Mouse (Mus musculus) intestine, embryonic 14.5 days (tissue): Measurements from ENCODE around the gene Olfr1442. TPM values are rescaled to one million over a fixed set of nuclear protein-coding genes. Genes with fewer than 3 reads are reported as not detected.

Experiments used
- ATAC-seq: fragments of 200-750 bp; cut with Nextera tagmentation; replicated peaks from 2 replicates; pipeline ENCODE4 v1.8.0; 2017; ENCODE audit warnings: low read depth, moderate number of reproducible peaks, moderate TSS enrichment, moderate library complexity; ENCODE audit not compliant: low FRiP score, low TSS enrichment
- DNase-seq: peaks from one replicate; pipeline ENCODE4 v3.0.0-alpha.2; 2018; ENCODE audit warnings: low spot score
- H3K27ac ChIP-seq: fragments of 300-500 bp; sonication (generic); 2 replicates; pipeline ENCODE4 v1.5.1; 2014; ENCODE audit warnings: low read depth, mild to moderate bottlenecking, control low read depth
- H3K27me3 ChIP-seq: fragments of 300-500 bp; sonication (generic); replicated peaks from 2 replicates; pipeline ENCODE4 v1.6.1; 2014; ENCODE audit warnings: low read length, control low read depth; ENCODE audit not compliant: control insufficient read depth, insufficient read depth
- H3K36me3 ChIP-seq: fragments of 300-500 bp; sonication (generic); 2 replicates; pipeline ENCODE4 v1.6.1; 2014; ENCODE audit warnings: low read length, control low read depth; ENCODE audit not compliant: control insufficient read depth, insufficient read depth
- H3K4me1 ChIP-seq: fragments of 300-500 bp; sonication (generic); replicated peaks from 2 replicates; pipeline ENCODE4 v1.6.1; 2014; ENCODE audit warnings: low read length, control low read depth, mixed read lengths; ENCODE audit not compliant: control insufficient read depth, insufficient read depth
- H3K4me2 ChIP-seq: fragments of 300-500 bp; sonication (generic); 2 replicates; pipeline ENCODE4 v1.6.1; 2014; ENCODE audit warnings: low read length
- H3K4me3 ChIP-seq: fragments of 300-500 bp; sonication (generic); 2 replicates; pipeline ENCODE4 v1.5.1; 2014; ENCODE audit warnings: low read depth, low read length, control low read depth, mixed read lengths
- H3K9ac ChIP-seq: fragments of 300-500 bp; sonication (generic); 2 replicates; pipeline ENCODE4 v1.6.1; 2014; ENCODE audit warnings: mild to moderate bottlenecking, low read length
- H3K9me3 ChIP-seq: fragments of 300-500 bp; sonication (generic); 2 replicates; pipeline ENCODE4 v1.6.1; 2016; ENCODE audit warnings: low read length, control low read depth; ENCODE audit not compliant: control insufficient read depth
- whole genome bisulfite sequencing: fragments of 180-500 bp; shearing (Covaris S2); extraction: QIAGEN DNeasy Blood & Tissue Kit; methylation state at CpG from one replicate; pipeline ENCODE4 v1.1.7; 2014; 5-methylcytosine and 5-hydroxymethylcytosine counted together
- polyA plus RNA-seq: library from polyadenylated mRNA; unstranded; fragments of >200 nt; fragmentation: Nextera tagmentation; extraction: Ambion mirVana; gene quantifications from 2 replicates; pipeline ENCODE4 v1.2.1, GENCODE M21; 2014

Gene Olfr1442
- polyA plus RNA-seq, 1 experiment from 2014 or later, result not detected

DNA sequence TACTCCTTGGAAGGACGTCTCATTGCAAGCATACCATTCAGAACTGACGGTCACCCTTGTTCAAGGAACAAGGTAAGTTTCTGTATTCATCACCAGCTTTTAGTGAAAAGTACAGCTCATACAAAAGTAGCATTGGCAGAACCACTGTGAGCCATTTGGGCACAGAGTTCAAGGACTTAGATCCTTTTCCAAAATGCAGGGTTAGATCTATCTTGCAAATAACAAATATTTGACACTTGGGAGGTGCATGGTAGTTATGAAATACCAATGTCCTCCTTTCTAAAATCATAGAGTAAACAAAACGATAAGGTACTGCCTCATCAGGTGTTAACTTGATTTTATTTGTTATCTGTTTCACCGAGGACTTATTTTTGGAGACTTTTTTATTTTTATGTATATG, 812 bp downstream of the Olfr1442 start:
- Histone ChIP-seq H3K9ac (no peak overlapping the region), H3K36me3 (no peaks in the 10 kb centered on the region), H3K4me2 (no peak overlapping the region), H3K9me3 (no peaks in the 10 kb centered on the region), H3K27me3 (no peaks in the 10 kb centered on the region), H3K4me1 (no peaks in the 10 kb centered on the region), H3K4me3 (no peak overlapping the region), H3K27ac (no peak overlapping the region)
- WGBS, result 82% methylated on average over 4 of the region's 4 CpGs
- DNase-seq, result no peak
- no peak for ATAC-seq

DNA sequence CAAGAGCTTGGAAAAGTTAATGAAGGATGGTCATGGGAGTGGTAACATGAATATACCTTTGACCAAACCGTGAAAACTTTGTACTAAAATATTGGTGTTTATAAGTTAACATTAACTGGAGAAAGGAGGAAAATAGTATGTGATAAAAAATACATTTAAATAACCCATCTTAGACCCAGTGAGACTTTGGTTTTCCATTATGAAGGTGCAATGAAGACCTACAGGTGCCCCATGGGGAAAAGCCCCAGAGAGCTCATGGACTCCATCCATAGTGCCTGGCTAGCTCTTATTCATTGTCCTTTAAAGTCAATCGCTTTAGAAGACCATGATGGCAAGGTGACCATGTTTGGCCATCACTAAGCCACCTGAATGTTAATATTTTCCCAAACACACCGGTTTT, 7.6 kb downstream of the Olfr1442 start, which contains the start of gene Olfr1443:
TSS of gene Olfr1443 (plus strand) at position 301 of the 400 bp plus-strand sequence.
- no peak within 1 kb of the TSS for H3K27ac ChIP-seq
- H3K9me3 ChIP-seq, result no peaks in the 10 kb centered on the region
- no peak within 1 kb of the TSS for H3K4me2 ChIP-seq
- no peaks in the 10 kb centered on the region for H3K27me3 ChIP-seq
- H3K36me3 ChIP-seq, result no peaks in the 10 kb centered on the region
- no peak within 1 kb of the TSS for H3K4me3 ChIP-seq
- H3K9ac ChIP-seq, result no peak within 1 kb of the TSS
- ATAC-seq, result no peak
- 72% methylated on average over 3 of the region's 3 CpGs for WGBS
- no peak for DNase-seq
- no peaks in the 10 kb centered on the region for H3K4me1 ChIP-seq

- no peaks in the 10 kb centered on the region for H3K9me3 ChIP-seq
- H3K4me2 ChIP-seq, result no peak overlapping the region
- H3K9ac ChIP-seq, result no peak overlapping the region
- no peak overlapping the region for H3K27ac ChIP-seq
- DNase-seq, result no peak
- no peaks in the 10 kb centered on the region for H3K36me3 ChIP-seq
- H3K27me3 ChIP-seq, result no peaks in the 10 kb centered on the region
- no peaks in the 10 kb centered on the region for H3K4me1 ChIP-seq
- ATAC-seq, result no peak
- H3K4me3 ChIP-seq, result no peak overlapping the region
These were observed 14.4 kb downstream of the Olfr1442 start for GRCm38 (mm10) chr19:12684638-12685037.

GRCm38 (mm10) chr19:12685231-12685630, 15.0 kb downstream of the Olfr1442 start:
- H3K4me3 ChIP-seq, result no peak overlapping the region
- no peak overlapping the region for H3K4me2 ChIP-seq
- no peaks in the 10 kb centered on the region for H3K27me3 ChIP-seq
- DNase-seq (no peak), ATAC-seq (no peak)
- no peaks in the 10 kb centered on the region for H3K36me3 ChIP-seq
- H3K9me3 ChIP-seq, result no peaks in the 10 kb centered on the region
- H3K9ac ChIP-seq, result no peak overlapping the region
- no peaks in the 10 kb centered on the region for H3K4me1 ChIP-seq
- no peak overlapping the region for H3K27ac ChIP-seq

- Histone ChIP-seq H3K27ac (no peak within 1 kb of the TSS), H3K36me3 (no peaks in the 10 kb centered on the region), H3K27me3 (no peaks in the 10 kb centered on the region), H3K4me3 (no peak within 1 kb of the TSS), H3K9me3 (no peaks in the 10 kb centered on the region), H3K4me1 (no peaks in the 10 kb centered on the region), H3K4me2 (no peak within 1 kb of the TSS), H3K9ac (no peak within 1 kb of the TSS)
- DNase-seq (no peak), ATAC-seq (no peak)
- 63% methylated on average over 3 of the region's 3 CpGs for WGBS
These were observed 25.4 kb downstream of the Olfr1442 start, which contains the start of gene Keg1 for GRCm38 (mm10) chr19:12695590-12695989. Keg1 (plus strand) TSS chr19:12695786.

DNA sequence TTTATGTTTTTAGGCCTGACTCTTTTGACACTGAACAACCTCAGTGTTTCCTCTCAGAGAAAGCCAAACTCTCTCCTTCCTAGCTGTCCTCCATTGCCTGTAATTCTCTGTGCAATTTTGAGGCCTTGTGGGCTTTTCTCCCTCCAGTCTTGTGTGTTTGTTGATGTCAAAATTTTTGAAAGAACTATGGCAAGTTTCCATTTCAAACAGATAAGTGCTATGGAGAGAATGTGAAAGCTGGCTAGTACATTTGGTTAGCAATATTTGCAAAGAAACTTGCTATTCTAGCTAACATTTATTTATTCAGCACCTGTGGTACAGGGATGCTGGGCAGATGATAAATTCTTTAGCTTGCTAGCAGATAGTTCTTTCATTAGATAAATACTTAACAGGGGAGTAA, 26.0 kb downstream of the Olfr1442 start:
- H3K9me3 ChIP-seq, result no peaks in the 10 kb centered on the region
- no peak overlapping the region for H3K9ac ChIP-seq
- ATAC-seq, result no peak
- no peak overlapping the region for H3K4me2 ChIP-seq
- H3K36me3 ChIP-seq, result no peaks in the 10 kb centered on the region
- H3K4me3 ChIP-seq, result no peak overlapping the region
- H3K27me3 ChIP-seq, result no peaks in the 10 kb centered on the region
- no peak overlapping the region for H3K27ac ChIP-seq
- no peak for DNase-seq
- H3K4me1 ChIP-seq, result no peaks in the 10 kb centered on the region

DNA sequence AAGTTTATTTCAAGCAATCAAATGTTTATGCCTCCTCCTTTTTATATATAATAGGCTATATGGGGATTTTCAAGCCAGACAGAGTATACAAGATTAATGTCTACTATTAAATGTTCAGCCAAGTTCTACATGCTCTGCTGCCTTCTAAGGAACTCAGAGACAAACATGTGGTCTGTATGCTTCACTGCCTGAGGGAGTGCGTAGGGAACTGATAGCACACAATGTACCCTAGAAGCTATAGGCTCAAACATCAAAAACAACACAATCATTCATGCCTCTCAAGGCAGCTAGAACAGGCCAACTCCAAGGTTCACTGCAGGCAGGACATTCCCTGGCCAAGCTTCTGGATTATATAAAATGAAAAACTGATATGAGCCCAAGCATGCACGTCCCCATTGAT, 38.2 kb downstream of the Olfr1442 start:
- 83% methylated on average over 2 of the region's 2 CpGs for WGBS
- no peak overlapping the region for H3K4me2 ChIP-seq
- H3K9ac ChIP-seq, result no peak overlapping the region
- ATAC-seq (no peak), DNase-seq (no peak)
- H3K27me3 ChIP-seq, result no peaks in the 10 kb centered on the region
- H3K9me3 ChIP-seq, result no peaks in the 10 kb centered on the region
- no peaks in the 10 kb centered on the region for H3K4me1 ChIP-seq
- no peak overlapping the region for H3K4me3 ChIP-seq
- no peak overlapping the region for H3K27ac ChIP-seq
- no peaks in the 10 kb centered on the region for H3K36me3 ChIP-seq

- DNase-seq (no peak), ATAC-seq (no peak)
- Histone ChIP-seq H3K9ac (no peak overlapping the region), H3K4me3 (no peak overlapping the region), H3K36me3 (no peaks in the 10 kb centered on the region), H3K4me1 (no peaks in the 10 kb centered on the region), H3K27ac (no peak overlapping the region), H3K9me3 (no peaks in the 10 kb centered on the region), H3K27me3 (no peaks in the 10 kb centered on the region), H3K4me2 (no peak overlapping the region)
These were observed 38.7 kb downstream of the Olfr1442 start for GRCm38 (mm10) chr19:12708986-12709385.

GRCm38 (mm10) chr19:12719189-12719588, 49.0 kb downstream of the Olfr1442 start:
- H3K27ac ChIP-seq, result no peak overlapping the region
- H3K4me3 ChIP-seq, result no peak overlapping the region
- 74% methylated on average over 6 of the region's 6 CpGs for WGBS
- H3K9ac ChIP-seq, result no peak overlapping the region
- H3K36me3 ChIP-seq, result no peaks in the 10 kb centered on the region
- no peaks in the 10 kb centered on the region for H3K9me3 ChIP-seq
- DNase-seq (no peak), ATAC-seq (no peak)
- H3K4me1 ChIP-seq, result no peaks in the 10 kb centered on the region
- no peaks in the 10 kb centered on the region for H3K27me3 ChIP-seq
- no peak overlapping the region for H3K4me2 ChIP-seq
